Mouse (Mus musculus): ENCODE results near the gene Dtx4.

Dtx4 gene

DNA sequence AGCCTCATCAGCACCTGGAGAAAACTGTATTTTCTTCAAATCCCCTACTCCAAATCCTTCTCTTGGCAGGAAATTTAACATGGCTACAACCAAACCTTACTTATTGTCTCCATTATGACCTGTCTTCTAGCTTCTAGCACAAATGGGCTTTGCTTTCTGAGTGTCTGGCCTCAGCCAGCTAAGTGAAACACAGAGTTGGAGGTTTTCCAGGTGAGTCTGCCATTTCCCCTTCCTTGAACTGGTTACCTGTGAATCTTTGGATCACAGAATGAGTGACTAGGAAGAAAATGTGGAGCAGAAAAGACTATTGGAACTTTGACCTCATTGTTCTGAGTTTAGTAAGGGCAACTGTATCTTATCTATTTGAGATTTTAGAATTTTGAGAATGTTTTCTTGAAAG is 83.9 kb downstream of the Dtx4 start, which contains the start of gene Olfr1441:
Gene Olfr1441, plus strand, starts transcription at position 73 of the 400 bp plus-strand sequence.
- DNase-seq (ENCODE audit: low spot score), result no peak

All from yolk sac, embryonic 10.5 days (tissue).